Mouse (Mus musculus) ES-Bruce4 (cell line): Measurements from ENCODE around the gene 4930563M21Rik.

Experiments used
- CTCF ChIP-seq: IDR thresholded peaks from one replicate; pipeline ENCODE4 v1.8.1; 2011; ENCODE audit warnings: low read depth, low read length
- POLR2A ChIP-seq: IDR thresholded peaks from one replicate; pipeline ENCODE4 v1.8.1; 2011; ENCODE audit warnings: low read length; ENCODE audit not compliant: insufficient read depth

DNA sequence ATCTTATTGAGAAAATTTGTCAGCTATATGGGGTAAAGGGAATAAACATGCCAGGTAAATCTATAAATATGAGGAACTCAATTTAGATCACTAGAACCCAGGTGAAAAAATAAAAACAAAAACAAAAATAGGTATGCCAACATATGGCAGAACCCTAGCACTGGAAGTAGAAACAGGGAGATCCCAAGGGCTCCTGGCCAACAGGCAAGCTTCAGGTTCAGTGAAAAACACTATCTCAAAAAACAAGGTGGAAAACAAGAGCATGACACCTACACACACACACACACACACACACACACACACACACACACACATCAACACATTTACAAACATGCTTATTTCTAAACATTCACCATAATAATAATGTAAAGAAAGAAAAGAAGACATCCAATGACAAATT lies 93.6 kb downstream of the 4930563M21Rik start:
- TF ChIP-seq CTCF (no peak), POLR2A (no peak)
